Mouse (Mus musculus) MEL (cell line): ENCODE results near the gene Camk2b.

ENCODE experiments used
- CHD2 ChIP-seq: IDR thresholded peaks from 2 replicates; pipeline ENCODE4 v1.6.1; 2011; ENCODE audit warnings: low read length, improper control_type of control experiment
- CTCF ChIP-seq, 3 experiments: IDR thresholded peaks in 2 of 3; conservative IDR thresholded peaks in 1 of 3; 2 replicates each; pipeline ENCODE4 v1.5.1; 2011 to 2012; ENCODE audit warnings: low read length in 3 of 3, low read depth in 2 of 3, mild to moderate bottlenecking in 2 of 3, improper control_type of control experiment in 1 of 3, inconsistent platforms in 1 of 3, mixed read lengths in 1 of 3, moderate library complexity in 1 of 3; ENCODE audit not compliant: control insufficient read depth in 1 of 3, insufficient read depth in 1 of 3, poor library complexity in 1 of 3, severe bottlenecking in 1 of 3
- EP300 ChIP-seq, 2 experiments: IDR thresholded peaks; 2 replicates each; pipeline ENCODE4 v1.6.1; 2011; ENCODE audit warnings: improper control_type of control experiment in 2 of 2, low read length in 2 of 2, low read depth in 1 of 2, mild to moderate bottlenecking in 1 of 2
- ETS1 ChIP-seq: IDR thresholded peaks from 2 replicates; pipeline ENCODE4 v1.6.1; 2012; ENCODE audit warnings: low read depth, mild to moderate bottlenecking, inconsistent platforms, low read length, improper control_type of control experiment, moderate library complexity
- GATA1 ChIP-seq: IDR thresholded peaks from 2 replicates; pipeline ENCODE4 v1.6.1; 2011; ENCODE audit warnings: low read depth, low read length, improper control_type of control experiment
- KAT2A ChIP-seq: conservative IDR thresholded peaks from 2 replicates; pipeline ENCODE4 v1.6.1; 2012; ENCODE audit warnings: low read depth, low read length, improper control_type of control experiment, inconsistent platforms
- MAX ChIP-seq: IDR thresholded peaks from 2 replicates; pipeline ENCODE4 v1.6.1; 2011; ENCODE audit warnings: low read length, improper control_type of control experiment
- NRF1 ChIP-seq: IDR thresholded peaks from 2 replicates; pipeline ENCODE4 v1.6.1; 2014; ENCODE audit warnings: low read depth, mild to moderate bottlenecking, inconsistent platforms, low read length, improper control_type of control experiment, moderate library complexity; ENCODE audit not compliant: poor library complexity, insufficient read depth, severe bottlenecking
- POLR2A ChIP-seq, 2 experiments: IDR thresholded peaks; 2 replicates each; pipeline ENCODE4 v1.6.1; 2011 to 2012; ENCODE audit warnings: low read length in 2 of 2, mild to moderate bottlenecking in 2 of 2, control low read depth in 1 of 2, improper control_type of control experiment in 1 of 2, low read depth in 1 of 2, moderate library complexity in 1 of 2; ENCODE audit not compliant: control insufficient read depth in 1 of 2, insufficient read depth in 1 of 2, poor library complexity in 1 of 2
- RCOR1 ChIP-seq: IDR thresholded peaks from 2 replicates; pipeline ENCODE4 v1.6.1; 2012; ENCODE audit warnings: low read depth, mild to moderate bottlenecking, inconsistent platforms, low read length, improper control_type of control experiment
- SMC3 ChIP-seq: IDR thresholded peaks from 2 replicates; pipeline ENCODE4 v1.6.1; 2011; ENCODE audit warnings: low read depth, low read length, improper control_type of control experiment

DNA sequence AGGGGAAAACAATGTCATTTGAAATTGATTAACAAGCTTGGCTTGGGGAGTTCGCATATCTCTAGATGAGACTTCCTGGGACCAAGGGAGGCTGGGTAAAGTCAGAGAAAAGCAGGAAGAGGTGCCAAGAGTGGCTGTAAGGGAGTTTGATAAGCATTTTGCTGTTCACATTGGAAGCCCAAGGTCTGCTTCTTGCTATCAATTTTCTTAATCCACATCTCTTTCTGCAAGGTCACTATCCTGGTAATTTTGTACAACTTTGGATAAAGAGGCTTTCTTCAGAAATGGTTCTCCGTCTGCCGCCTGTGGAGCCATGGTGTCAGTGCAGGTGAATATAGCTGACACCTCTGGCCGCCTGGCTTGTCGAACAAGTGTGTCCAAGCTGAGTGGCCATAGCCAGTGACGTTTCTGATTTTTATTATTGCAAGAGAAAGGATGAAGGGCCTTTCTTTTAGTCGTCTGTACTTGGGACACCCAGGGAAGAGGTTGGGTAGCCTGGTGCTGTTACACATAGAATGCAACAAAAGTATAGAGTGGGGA, 111.1 kb downstream of the Camk2b start:
- TF ChIP-seq CTCF (IDR thresholded peaks at IDR 0.05 in 2 of 3, conservative IDR thresholded peaks at IDR 0.05 in 1 of 3; ENCODE audit: control insufficient read depth in 1 of 3, insufficient read depth in 1 of 3, low read depth in 2 of 3, low read length in 3 of 3, poor library complexity in 1 of 3, severe bottlenecking in 1 of 3) (peak in 2 of 3 experiments; percentile 21 to 38; a peak in 5 of 6 replicates), CHD2 (no peak), POLR2A (IDR thresholded peaks at IDR 0.05; ENCODE audit: control insufficient read depth in 1 of 2, insufficient read depth in 1 of 2, low read depth in 1 of 2, low read length in 2 of 2, poor library complexity in 1 of 2) (no peak; a peak in 1 of 4 replicates), GATA1 (peak; percentile 77), SMC3 (no peak), NRF1 (no peak), RCOR1 (no peak), KAT2A (no peak), MAX (no peak), EP300 (IDR thresholded peaks at IDR 0.05; ENCODE audit: low read depth in 1 of 2, low read length in 2 of 2) (0 out of 4 replicates have a peak, but pooled peaks of 1 of the 2 experiments have one; percentile 8), ETS1 (no peak; the same call in 1 of the 2 replicates)
